Mouse (Mus musculus): Measurements from ENCODE around the gene Bhlha15. TPM values are rescaled to one million over a fixed set of nuclear protein-coding genes. Genes with fewer than 3 reads are reported as not detected.

Gene Bhlha15
- polyA plus RNA-seq (2017; shearing (Covaris generic)) = under 1 TPM in 1 of 2 experiments, not detected in 1; 0.41 TPM

GRCm38 (mm10) chr5:144189950-144190583 is at the start of gene Bhlha15:
TSS of gene Bhlha15 (plus strand) at chr5:144190286.

GRCm38 (mm10) chr5:144223503-144223862 is 33.4 kb downstream of the Bhlha15 start, which contains the start of gene Tecpr1:
TSS of gene Tecpr1 (minus strand) at chr5:144223615.

Other genes starting within 250 kb of the Bhlha15 start
- gene Ccz1, start 175.4 kb upstream of the Bhlha15 start, polyA plus RNA-seq (2017; shearing (Covaris generic)) = 10 to 100 TPM; 79.7 to 87.8 TPM
- gene Ocm, start 163.6 kb upstream of the Bhlha15 start, polyA plus RNA-seq (2017; shearing (Covaris generic)) = not detected
- gene Lmtk2, start 89.8 kb upstream of the Bhlha15 start, polyA plus RNA-seq (2017; shearing (Covaris generic)) = 10 to 100 TPM in 1 of 2 experiments, 1 to 10 TPM in 1; 6.1 to 12.4 TPM
- 100 to 1,000 TPM; 131 to 160 TPM for gene Tecpr1, start 33.3 kb downstream of the Bhlha15 start, polyA plus RNA-seq (2017; shearing (Covaris generic))
- 1 to 10 TPM; 5.4 to 9.3 TPM for gene Bri3, start 54.2 kb downstream of the Bhlha15 start, polyA plus RNA-seq (2017; shearing (Covaris generic))
- under 1 TPM; 0.56 to 0.88 TPM for gene Baiap2l1, start 167.8 kb downstream of the Bhlha15 start, polyA plus RNA-seq (2017; shearing (Covaris generic))